In genomic region chr12:102691180-102691579, GRCm38 (mm10) we compare ENCODE assay signal across 10 mouse cellular contexts. TPM values are rescaled to one million over a fixed set of nuclear protein-coding genes. Genes with fewer than 3 reads are reported as not detected.
DNase-seq lines count a peak whose midpoint lies in the region; ATAC-seq and TF ChIP-seq lines count a peak whose summit lies in the region.
"Had no signal": no experiment of that assay in that cellular context is flagged by ENCODE, and none has a peak within 500 bp of the region (broad histone marks: within the 10 kb centered on the region; RNA-seq: fewer than 3 reads in every experiment).

No protein-coding gene starts in this region.

- no peak for TF ChIP-seq POLR2A in liver, adult 2 months (IDR thresholded peaks at IDR 0.05; ENCODE audit: extremely low read depth, insufficient read depth, low read length)

- H3K9me3 ChIP-seq in limb, embryonic 12.5 days: no peaks in the 10 kb centered on the region
- no peaks in the 10 kb centered on the region for H3K9me3 ChIP-seq in stomach, embryonic 14.5 days (ENCODE audit: control insufficient read depth, low read depth, low read length)
- H3K9me3 ChIP-seq: limb, embryonic 15.5 days had no signal

- no peaks in the 10 kb centered on the region for H3K36me3 ChIP-seq in liver, adult 2 months (ENCODE audit: control insufficient read depth, insufficient read depth, low read length)
- no peaks in the 10 kb centered on the region for H3K36me3 ChIP-seq in limb, embryonic 12.5 days
- no peaks in the 10 kb centered on the region for H3K36me3 ChIP-seq in stomach, embryonic 14.5 days (ENCODE audit: control insufficient read depth, insufficient read depth, low read length)
- H3K36me3 ChIP-seq: limb, embryonic 15.5 days had no signal

- peaks cover 46% of the 10 kb centered on the region for H3K79me2 ChIP-seq in liver, adult 2 months (ENCODE audit: control insufficient read depth, insufficient read depth, low read length)

- 6% methylated on average over 11 of the region's 11 CpGs for WGBS in liver, adult 2 months
- 67% methylated on average over 11 of the region's 11 CpGs for WGBS in limb, embryonic 12.5 days
- 57% methylated on average over 11 of the region's 11 CpGs for whole genome bisulfite sequencing in stomach, embryonic 14.5 days

- no peak for TF ChIP-seq CTCF in liver, adult 2 months (IDR thresholded peaks at IDR 0.05; ENCODE audit: low read depth, low read length)

- peak overlapping the region; percentile 2; the same call in 1 of the 2 replicates for H3K4me3 ChIP-seq in liver, adult 2 months (ENCODE audit: insufficient read depth, low read depth, low read length)
- no peak overlapping the region for H3K4me3 ChIP-seq in limb, embryonic 12.5 days (replicated peaks)
- no peak overlapping the region for H3K4me3 ChIP-seq in stomach, embryonic 14.5 days (ENCODE audit: low read depth, low read length)
- H3K4me3 ChIP-seq: limb, embryonic 15.5 days had no signal

- peak; percentile 82 for DNase-seq in liver, adult 2 months (ENCODE audit: extremely low read depth, low read depth, low spot score)
- no peak for DNase-seq in liver
- DNase-seq in gastrocnemius, postnatal 25 days: peak; percentile 53
- DNase-seq in right cerebral cortex, postnatal 4 days: no peak
- DNase-seq in right cerebral cortex, adult 2 months (ENCODE audit: low spot score in 2 of 2): no peak
- DNase-seq in retina, embryonic 14.5 days (ENCODE audit: low spot score): no peak
- DNase-seq: cerebellum, adult 11-12 months had no signal

- ATAC-seq in limb, embryonic 12.5 days (ENCODE audit: insufficient number of reproducible peaks, insufficient read depth, low FRiP score, low TSS enrichment, low read depth): no peak
- ATAC-seq in stomach, embryonic 14.5 days (ENCODE audit: insufficient number of reproducible peaks, insufficient read depth, low FRiP score, low read depth): 0 out of 2 replicates have a peak, but pooled peaks have one; percentile 6

- H3K4me2 ChIP-seq in limb, embryonic 12.5 days: no peak overlapping the region
- no peak overlapping the region for H3K4me2 ChIP-seq in stomach, embryonic 14.5 days (replicated peaks; ENCODE audit: low read depth, low read length)
- H3K4me2 ChIP-seq: limb, embryonic 15.5 days had no signal

- H3K4me1 ChIP-seq in liver, adult 2 months (ENCODE audit: control insufficient read depth, insufficient read depth, low read length): peaks cover 12% of the 10 kb centered on the region
- 0 out of 2 replicates have a peak, but pooled peaks cover 2% of the 10 kb centered on the region for H3K4me1 ChIP-seq in limb, embryonic 12.5 days (replicated peaks)
- H3K4me1 ChIP-seq in stomach, embryonic 14.5 days (ENCODE audit: control insufficient read depth, insufficient read depth, low read length): peaks cover 9% of the 10 kb centered on the region; the same call in 1 of the 2 replicates

- peak overlapping the region; percentile 12 for H3K9ac ChIP-seq in liver, adult 2 months (ENCODE audit: low read depth, low read length)
- 0 out of 2 replicates have a peak overlapping the region, but pooled peaks have one; percentile 4 for H3K9ac ChIP-seq in limb, embryonic 12.5 days (replicated peaks)
- no peak overlapping the region for H3K9ac ChIP-seq in stomach, embryonic 14.5 days (replicated peaks; ENCODE audit: low read depth, low read length)
- H3K9ac ChIP-seq: limb, embryonic 15.5 days had no signal

- H3K27ac ChIP-seq in liver, adult 2 months (replicated peaks; ENCODE audit: insufficient read depth, low read depth, low read length): peak overlapping the region; percentile 59
- no peak overlapping the region for H3K27ac ChIP-seq in limb, embryonic 12.5 days
- no peak overlapping the region for H3K27ac ChIP-seq in stomach, embryonic 14.5 days (ENCODE audit: low read length)
- H3K27ac ChIP-seq: limb, embryonic 15.5 days had no signal

- H3K27me3 ChIP-seq in liver, adult 2 months (ENCODE audit: control insufficient read depth, insufficient read depth, low read length): no peaks in the 10 kb centered on the region
- no peaks in the 10 kb centered on the region for H3K27me3 ChIP-seq in limb, embryonic 12.5 days
- H3K27me3 ChIP-seq in stomach, embryonic 14.5 days (ENCODE audit: control insufficient read depth, insufficient read depth, low read length): no peaks in the 10 kb centered on the region
- H3K27me3 ChIP-seq: limb, embryonic 15.5 days had no signal

RNA-seq across cellular contexts. Expression of gene Itpk1, which starts 13.6 kb away (rescaled TPM):
- 7.9 and 8.3 TPM in 2 replicates for total RNA-seq in liver, adult 2 months (2014; rRNA removed)
- 21.0 and 22.8 TPM in 2 replicates for polyA plus RNA-seq in liver, adult 2 months (2012; rRNA removed)
- 1 to 10 TPM; 5.2 to 6.5 TPM for total RNA-seq in gastrocnemius, postnatal 25 days (2021)
- 8.9 and 9.8 TPM in 2 replicates for polyA plus RNA-seq in limb, embryonic 12.5 days (2016; fragmentation: Nextera tagmentation; extraction: Ambion mirVana)
- 15.9 and 17.1 TPM in 2 replicates for polyA plus RNA-seq in stomach, embryonic 14.5 days (2014; fragmentation: Nextera tagmentation; extraction: Ambion mirVana)

RNA-seq across cellular contexts. Expression of gene Moap1, which starts 52.3 kb away (rescaled TPM):
- total RNA-seq in liver, adult 2 months (2014; rRNA removed): 0.54 and 1.0 TPM in 2 replicates
- 0.15 and 0.37 TPM in 2 replicates for polyA plus RNA-seq in liver, adult 2 months (2012; rRNA removed)
- total RNA-seq in gastrocnemius, postnatal 25 days (2021): 1 to 10 TPM; 3.7 to 4.6 TPM
- 26.0 and 34.1 TPM in 2 replicates for polyA plus RNA-seq in limb, embryonic 12.5 days (2016; fragmentation: Nextera tagmentation; extraction: Ambion mirVana)
- 20.6 and 22.9 TPM in 2 replicates for polyA plus RNA-seq in stomach, embryonic 14.5 days (2014; fragmentation: Nextera tagmentation; extraction: Ambion mirVana)

RNA-seq across cellular contexts. Expression of gene Tmem251, which starts 52.4 kb away (rescaled TPM):
- 1.8 and 2.0 TPM in 2 replicates for total RNA-seq in liver, adult 2 months (2014; rRNA removed)
- 1.2 and 1.6 TPM in 2 replicates for polyA plus RNA-seq in liver, adult 2 months (2012; rRNA removed)
- 1 to 10 TPM; 1.8 to 2.9 TPM for total RNA-seq in gastrocnemius, postnatal 25 days (2021)
- polyA plus RNA-seq in limb, embryonic 12.5 days (2016; fragmentation: Nextera tagmentation; extraction: Ambion mirVana): 11.1 and 11.5 TPM in 2 replicates
- 12.2 and 13.8 TPM in 2 replicates for polyA plus RNA-seq in stomach, embryonic 14.5 days (2014; fragmentation: Nextera tagmentation; extraction: Ambion mirVana)

Comparison
In these comparisons a context has a peak if more than half of its experiments do, and no peak if none do; other contexts are left out.
1. DNase-seq: peak in liver, adult 2 months (single experiment) and gastrocnemius, postnatal 25 days (single experiment); none in liver (single experiment), right cerebral cortex, postnatal 4 days (single experiment), right cerebral cortex, adult 2 months (0 of 2) and retina, embryonic 14.5 days (single experiment).
2. RNA of gene Moap1, which starts 52.3 kb away (polyA plus RNA-seq): 26.0 to 34.1 TPM in limb, embryonic 12.5 days and 20.6 to 22.9 TPM in stomach, embryonic 14.5 days; 0.15 to 0.37 TPM in liver, adult 2 months; every median in the first group is over 10 times any median in the second.